Mouse (Mus musculus): ENCODE results near the gene Cnpy2. TPM values are rescaled to one million over a fixed set of nuclear protein-coding genes. Genes with fewer than 3 reads are reported as not detected.
"Not testable (repeated sequence)": the region's sequence is repeated elsewhere in the genome, so short reads cannot be mapped to it uniquely, and the experiment has no call there.

The Cnpy2 gene
- total RNA-seq, 2 experiments from 2014 or later = 81.0 to 86.0 TPM

DNA sequence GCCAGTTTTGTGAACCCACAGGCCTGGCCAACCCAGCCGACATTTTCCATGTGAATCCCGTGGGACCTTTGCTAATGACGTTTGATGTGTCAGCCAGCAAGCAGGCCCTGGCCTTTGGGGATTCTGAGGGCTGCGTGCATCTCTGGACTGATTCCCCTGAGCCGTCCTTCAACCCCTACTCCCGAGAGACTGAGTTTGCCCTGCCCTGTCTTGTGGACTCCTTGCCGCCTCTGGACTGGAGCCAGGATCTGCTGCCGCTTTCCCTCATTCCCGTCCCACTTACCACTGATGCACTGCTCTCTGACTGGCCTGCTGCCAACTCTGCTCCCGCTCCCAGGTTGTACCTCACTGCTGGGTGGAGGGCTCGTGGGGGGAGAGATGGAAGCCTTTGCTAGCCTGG is 12.1 kb upstream of the Cnpy2 start:
- intact Hi-C loops (cut with DNase I) = no loop called here
- peak; percentile 65 for DNase-seq

DNA sequence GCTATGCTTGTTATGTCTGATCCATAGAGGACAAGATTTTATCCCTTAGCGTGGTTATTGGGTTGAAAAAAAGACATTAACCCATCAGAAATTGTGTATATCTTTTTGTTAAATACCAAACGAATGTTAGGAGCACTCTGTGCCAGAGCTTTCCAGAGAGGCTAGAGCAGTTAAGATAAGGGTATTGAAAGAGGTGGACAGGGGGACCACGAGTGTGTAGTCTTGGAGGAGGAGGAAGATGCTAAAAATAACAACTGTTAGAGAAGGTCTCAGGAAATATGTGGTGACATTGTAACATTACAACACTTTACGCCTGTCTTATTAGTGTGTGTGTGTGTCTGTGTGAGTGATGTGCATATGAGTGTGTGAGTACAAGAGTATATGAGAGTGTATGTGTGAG is 11.4 kb upstream of the Cnpy2 start:
- DNase-seq = no peak
- intact Hi-C loops (cut with DNase I) = no loop called here

DNA sequence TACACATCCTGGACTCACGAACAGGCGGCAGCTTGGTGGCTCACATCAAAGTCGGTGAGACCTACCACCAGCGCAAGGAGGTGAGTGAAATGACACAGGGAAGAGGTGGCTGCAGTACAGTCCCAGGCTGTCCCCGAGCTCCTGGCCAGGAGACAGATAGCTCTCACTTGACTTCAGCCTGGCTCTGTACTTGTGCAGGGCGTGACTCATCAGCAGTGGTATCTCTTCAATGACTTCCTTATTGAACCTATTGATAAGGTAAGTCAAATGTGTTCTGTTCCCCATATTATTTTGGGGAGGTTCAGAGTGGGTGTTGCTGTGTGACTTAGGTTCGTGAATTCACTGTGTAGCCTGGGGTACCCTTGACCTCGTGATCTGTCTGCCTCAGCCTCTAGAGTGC is 6.7 kb upstream of the Cnpy2 start:
- DNase-seq = no peak
- intact Hi-C loops (cut with DNase I) = no loop called here

DNA sequence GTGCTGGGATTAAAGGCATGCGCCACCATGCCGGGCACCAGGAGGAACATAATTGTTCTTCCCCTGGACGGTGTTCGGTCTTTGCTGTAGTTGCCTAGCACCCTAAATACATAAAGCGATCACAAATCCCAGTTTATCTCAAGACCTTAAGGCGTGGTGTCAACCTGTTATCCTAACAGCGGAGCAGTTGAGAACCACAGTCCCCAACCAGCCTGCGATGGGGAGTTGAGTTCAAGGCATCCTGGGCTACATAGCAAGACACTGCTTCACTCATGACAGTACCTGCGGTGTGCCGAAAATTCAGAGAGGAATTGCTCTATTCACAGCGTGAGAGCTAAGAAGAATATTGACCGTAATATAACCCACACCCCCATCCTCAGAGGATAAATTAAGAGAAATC is 618 bp upstream of the Cnpy2 start:
- intact Hi-C loops (cut with DNase I) = no loop called here
- no peak for DNase-seq

DNA sequence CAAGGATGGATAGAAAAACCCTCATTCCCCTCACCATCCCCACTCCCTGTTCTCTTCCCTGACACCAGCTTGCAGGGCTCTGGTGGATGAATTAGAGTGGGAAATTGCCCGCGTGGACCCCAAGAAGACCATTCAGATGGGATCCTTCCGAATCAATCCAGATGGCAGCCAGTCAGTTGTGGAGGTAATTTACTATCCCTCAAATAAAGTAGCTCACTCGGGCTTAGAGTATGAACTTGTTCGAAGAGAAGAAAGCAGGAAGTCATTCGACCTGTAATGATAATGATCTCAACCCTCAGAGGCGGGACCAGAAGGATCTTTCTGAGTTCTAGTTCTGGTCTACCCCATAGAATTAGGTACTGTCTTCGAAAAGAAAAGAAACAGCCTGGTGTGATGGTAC is 1.3 kb downstream of the Cnpy2 start:
- intact Hi-C loops (cut with DNase I) = no loop called here
- DNase-seq = no peak

DNA sequence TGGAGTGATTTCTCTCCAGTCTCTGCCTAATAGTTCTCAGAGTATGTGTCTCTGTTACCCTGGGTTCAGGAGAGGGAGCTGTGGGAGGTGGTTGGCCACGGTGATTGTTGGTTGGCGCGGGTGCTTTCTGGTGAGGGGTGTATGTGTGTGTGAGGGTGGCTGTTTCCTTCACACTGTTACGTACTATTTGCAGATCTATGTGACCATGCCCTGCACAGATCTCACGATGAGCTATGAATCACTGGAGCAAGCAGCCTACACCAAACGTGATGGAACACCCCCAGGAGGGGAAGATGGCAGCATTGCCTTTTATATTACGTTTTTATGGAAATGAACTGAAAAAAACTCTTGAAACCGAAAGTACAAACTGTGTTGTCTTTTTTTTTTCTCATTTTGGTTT is 4.6 kb downstream of the Cnpy2 start:
- intact Hi-C loops (cut with DNase I) = no loop called here
- no peak for DNase-seq

DNA sequence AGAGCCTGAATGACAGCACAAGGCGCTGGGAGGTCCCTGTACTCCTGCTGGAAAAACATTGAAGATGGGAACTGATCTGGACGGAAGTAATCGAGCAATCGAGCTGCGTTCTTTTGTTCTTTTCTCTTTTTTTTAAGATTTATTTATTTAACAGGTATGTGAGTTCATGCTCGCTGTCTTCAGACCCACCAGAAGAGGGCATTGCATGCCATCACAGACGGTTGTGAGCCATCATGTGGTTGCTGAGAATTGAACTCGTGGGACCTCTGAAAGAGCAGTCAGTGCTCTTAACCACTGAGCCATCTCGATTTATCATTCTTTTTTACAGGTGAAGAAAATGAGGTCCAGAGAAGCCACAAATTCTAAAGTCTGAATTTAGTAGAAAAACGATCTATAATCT is 5.4 kb downstream of the Cnpy2 start:
- intact Hi-C loops (cut with DNase I) = no loop called here
- no peak for DNase-seq

DNA sequence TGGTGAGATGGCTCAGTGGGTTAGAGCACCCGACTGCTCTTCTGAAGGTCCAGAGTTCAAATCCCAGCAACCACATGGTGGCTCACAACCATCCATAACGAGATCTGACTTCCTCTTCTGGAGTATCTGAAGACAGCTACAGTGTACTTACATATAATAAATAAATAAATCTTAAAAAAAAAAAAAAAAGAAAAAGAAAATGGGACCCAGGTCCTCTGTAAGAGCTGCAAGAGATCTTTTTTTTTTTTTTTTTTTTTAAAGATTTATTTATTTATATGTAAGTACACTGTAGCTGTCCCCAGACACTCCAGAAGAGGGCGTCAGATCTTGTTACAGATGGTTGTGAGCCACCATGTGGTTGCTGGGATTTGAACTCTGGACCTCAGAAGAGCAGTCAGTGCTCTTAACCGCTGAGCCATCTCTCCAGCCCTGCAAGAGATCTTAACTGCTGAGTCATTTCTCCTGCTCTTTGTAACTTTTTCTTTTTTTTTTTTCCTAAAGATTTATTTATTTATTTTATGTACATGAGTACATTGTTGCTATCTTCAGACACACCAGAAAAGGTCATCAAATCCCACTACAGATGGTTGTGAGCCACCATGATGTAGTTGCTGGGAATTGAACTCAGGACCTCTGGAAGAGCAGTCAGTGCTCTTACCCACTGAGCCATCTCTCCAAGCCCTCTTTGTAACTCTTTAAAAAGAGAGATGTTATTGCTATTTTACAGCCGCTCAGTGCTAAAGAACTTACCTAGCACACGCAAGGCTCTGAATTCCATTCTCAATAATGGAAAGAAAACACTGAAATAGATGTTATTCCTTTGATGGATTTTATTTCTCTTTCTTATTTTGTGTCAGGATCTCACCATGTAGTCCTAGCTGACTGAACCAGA is 10.3 kb downstream of the Cnpy2 start:
- DNase-seq; intact Hi-C loops (cut with DNase I): not testable (repeated sequence)

DNA sequence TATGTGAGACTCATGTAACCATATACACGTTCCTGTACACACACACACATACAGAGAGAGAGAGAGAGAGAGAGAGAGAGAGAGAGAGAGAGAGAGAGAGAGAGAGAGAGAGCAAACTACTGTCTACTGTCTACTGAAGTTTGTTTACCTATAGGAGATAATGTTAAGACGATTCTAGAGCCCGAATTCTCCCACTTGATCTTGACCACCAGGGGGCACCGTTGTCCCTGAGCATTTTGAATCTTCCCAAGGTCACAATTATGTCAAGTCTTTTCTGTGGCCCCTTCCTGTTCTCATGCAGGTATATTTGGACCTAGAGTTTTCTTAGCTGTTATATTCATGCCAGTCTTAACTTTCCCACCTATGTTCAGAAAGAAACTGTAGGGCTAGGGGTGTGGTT is 13.3 kb downstream of the Cnpy2 start:
- intact Hi-C loops (cut with DNase I) = no loop called here
- peak; percentile 75 for DNase-seq

DNA sequence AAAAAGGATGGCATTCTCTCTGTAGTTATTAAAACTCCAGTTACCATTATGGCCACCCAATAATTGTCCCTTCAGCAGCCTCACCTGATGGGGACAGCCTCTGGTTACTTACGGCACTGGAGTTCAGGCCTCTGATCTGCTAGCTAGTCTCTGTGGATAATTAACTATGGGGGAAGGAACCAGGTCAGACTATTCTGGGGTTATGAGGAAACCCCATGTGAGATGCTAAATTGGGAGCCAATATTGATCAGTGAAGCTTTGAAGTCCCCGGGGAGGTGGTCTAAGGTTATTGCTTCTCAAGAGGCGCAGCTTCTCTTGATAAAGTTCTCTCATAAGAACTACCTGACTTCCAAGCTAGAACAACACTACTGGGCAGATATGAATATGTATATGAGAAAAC is 13.9 kb downstream of the Cnpy2 start:
- intact Hi-C loops (cut with DNase I) = no loop called here

DNA sequence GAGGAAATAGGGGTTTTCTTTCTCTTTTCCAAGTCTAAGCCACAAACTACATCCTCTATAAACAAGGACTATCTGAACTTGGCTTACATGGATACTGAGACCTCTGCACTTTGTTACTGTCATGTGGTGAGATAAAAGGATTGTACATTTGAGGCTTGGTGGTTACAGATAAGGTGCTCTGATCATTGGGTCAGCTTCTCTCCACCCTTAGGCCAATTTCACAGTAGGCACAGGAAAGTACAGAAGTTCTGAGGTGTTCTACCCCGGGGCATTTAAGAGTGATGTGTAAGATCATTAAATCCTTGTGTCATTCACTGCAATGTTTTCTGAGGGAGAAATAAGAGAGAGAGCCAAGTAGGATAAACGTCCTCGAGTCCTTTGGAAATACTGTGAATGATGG is 14.3 kb downstream of the Cnpy2 start:
- intact Hi-C loops (cut with DNase I) = no loop called here
- no peak for DNase-seq

More for the DNA sequence above, 13.9 kb downstream of the Cnpy2 start:
- no peak for DNase-seq

DNA sequence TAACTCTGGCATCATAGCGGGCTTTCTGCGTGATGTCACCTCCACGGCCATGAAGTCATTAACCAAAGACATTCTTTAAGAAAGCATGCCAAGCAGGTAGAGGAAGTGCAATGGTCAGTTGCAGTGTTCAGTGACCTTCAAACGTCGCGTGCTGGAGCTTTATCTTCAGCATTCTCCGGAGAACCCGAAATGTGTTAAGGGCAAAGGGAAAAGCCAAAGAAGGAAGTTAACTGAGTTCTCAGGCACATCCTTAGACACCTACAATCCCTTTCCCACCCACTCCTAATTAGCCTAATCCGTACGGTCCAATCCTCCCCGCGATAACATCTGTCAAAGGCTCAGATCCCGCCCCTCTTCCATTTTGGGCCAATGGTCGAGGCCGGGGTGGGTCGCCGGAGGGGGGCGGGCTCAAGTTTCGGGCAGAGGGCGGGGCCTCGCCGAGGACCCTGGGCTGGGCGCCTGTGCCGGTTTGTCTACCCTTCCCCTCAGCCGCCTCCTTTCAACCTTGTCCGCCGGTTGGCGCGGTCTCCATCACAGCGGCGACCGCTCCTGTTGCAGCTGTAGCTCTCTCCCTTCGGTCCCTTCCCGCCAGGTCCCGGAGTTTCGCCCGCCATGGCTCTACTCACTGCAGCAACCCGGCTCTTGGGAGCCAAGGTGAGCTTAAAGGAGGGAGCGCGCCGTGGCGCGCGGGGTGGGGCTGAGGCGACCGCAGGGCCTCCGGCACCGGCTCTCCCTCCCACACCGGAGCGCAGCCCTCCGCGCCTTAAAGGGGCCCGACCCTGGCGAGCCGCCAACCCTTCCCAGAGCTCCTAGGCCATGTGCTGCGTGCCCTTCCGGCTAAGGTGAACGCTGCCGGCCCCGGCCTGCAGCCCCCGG is 15.3 kb downstream of the Cnpy2 start, which contains the start of gene Cs:
Gene Cs, plus strand, starts transcription at position 429 of the 876 bp plus-strand sequence.
- intact Hi-C loops (cut with DNase I) = no loop called here
- DNase-seq = peak; percentile 99

DNA sequence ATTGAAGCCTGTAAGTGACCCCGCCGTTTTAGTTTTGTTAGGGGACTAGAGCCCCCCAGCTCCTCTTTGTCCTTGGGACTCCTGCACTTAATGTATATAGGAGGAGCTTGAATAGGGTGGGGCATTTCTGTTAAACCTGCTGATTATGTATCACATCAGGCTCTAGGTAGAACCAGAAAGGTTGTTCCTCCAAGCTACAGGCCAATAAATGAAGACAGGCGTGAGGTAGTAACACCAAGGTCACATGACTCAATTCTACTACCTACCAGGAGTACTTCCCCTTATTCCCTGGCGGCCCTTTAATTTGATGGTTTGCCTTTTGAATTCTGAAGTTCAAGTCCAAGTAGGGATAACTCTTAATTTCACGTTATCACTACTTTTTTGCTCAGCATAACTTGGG is 16.2 kb downstream of the Cnpy2 start:
- no peak for DNase-seq
- intact Hi-C loops (cut with DNase I) = no loop called here

DNA sequence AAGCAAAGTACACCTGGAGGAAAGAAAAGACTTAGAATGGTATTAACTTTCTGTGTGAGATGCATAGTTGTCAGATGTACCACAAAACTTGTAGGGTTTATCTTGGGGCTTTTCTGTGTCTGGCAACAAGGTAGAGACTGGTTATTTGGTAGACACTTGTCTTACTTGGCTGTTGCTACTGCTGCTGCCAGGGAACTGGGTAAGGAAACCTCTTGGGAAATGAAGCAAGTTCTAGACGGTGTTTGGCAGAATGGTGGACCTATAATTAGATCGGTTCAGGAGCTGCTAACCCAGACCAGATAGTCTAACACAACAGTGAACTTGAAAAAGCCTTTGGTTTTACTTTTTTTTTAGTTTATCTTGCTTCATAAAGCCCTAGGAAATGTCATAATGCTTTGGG is 16.7 kb downstream of the Cnpy2 start:
- intact Hi-C loops (cut with DNase I) = no loop called here
- DNase-seq = no peak

DNA sequence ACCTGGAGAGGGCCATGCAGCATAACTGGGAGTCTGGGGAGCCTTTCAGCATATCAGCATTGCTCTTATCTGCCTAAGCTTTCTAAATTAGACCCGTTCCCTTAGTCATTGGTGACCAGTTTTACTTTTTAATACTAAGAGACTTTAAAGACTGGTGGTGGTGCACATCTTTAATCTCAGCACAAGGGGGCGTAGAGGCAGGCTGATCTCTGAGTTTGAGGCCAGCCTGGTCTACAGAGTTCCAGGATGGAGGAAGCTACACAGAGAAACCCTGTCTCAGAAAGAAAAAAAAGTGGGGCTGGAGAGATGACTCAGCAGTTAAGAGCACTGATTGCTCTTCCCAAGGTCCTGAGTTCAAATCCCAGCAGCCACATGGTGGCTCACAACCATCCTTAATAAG is 18.0 kb downstream of the Cnpy2 start:
- intact Hi-C loops (cut with DNase I) = no loop called here
- DNase-seq = no peak

DNA sequence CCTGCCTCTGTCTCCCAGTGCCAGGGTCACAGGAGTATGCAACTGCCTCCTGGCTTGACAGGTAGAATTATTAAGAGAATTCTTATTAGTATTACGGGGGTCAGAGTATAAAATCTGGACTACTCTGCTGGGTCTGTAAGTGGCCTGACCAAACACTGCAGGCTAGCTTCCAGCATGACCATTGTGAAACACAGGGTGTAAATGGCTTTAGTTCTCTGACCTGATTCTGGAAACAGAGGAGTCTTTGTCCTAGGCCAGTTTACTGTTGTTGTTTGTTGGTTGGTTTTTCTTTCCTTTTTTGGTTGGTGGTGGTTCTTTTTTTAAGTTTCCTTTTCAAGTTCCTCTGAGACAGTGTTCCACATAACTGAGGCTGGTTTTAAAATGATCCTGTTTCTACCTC is 21.2 kb downstream of the Cnpy2 start:
- intact Hi-C loops (cut with DNase I) = no loop called here
- no peak for DNase-seq

DNA sequence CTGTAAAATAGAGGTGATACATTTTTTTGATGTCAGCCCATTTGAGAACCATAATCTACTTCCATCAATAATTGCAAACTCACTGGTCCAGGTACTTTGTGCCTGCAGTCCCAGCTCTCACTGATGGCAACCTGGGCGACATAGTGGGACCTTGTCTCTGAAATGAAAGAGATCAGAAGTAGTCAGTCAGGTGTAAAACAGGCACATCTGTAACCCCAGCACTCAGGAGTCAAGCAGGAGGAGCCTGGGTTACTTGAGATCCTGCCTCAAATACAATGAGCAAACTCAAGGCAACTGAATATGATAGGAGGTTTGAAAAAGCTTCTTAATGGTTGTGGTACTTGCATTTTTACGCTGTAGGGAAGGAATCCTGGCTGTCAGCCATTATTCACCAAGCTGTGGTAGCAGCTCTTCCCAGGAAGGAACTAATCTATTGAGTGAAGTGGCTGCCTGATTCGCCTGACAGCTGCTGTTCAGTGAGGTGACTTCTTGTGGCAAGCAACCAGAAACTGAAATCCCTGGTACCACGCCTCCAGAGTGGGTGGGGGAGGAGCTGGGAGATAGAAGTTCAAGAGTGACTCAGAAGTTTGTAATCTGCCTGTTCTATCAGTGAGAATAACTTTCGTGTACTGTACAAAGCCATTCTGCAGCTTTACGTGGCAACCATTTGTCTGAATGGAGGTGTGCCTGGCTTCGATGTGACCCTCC is 22.5 kb downstream of the Cnpy2 start:
- intact Hi-C loops (cut with DNase I) = no loop called here
- peak; percentile 57 for DNase-seq

DNA sequence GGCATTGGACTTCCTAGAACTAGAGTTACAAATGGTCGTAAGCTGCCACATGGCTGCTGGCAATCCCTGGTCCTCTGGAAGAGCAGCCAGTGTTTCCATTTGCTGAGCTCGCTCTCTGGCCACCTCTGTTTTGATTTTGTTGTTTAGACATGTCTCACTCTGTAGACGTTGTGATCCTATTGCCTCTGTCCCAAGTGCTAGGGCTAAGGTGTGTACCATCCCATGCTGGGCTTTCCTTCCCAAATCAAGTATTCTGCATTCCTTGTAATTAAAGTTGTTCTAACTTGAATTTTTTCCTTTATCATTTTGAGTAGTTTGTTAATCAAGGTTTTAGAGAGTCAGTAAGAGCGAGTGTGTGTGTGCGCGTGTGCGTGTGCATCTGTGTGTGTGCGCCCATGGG is 25.3 kb downstream of the Cnpy2 start:
- DNase-seq = no peak
- intact Hi-C loops (cut with DNase I) = no loop called here

DNA sequence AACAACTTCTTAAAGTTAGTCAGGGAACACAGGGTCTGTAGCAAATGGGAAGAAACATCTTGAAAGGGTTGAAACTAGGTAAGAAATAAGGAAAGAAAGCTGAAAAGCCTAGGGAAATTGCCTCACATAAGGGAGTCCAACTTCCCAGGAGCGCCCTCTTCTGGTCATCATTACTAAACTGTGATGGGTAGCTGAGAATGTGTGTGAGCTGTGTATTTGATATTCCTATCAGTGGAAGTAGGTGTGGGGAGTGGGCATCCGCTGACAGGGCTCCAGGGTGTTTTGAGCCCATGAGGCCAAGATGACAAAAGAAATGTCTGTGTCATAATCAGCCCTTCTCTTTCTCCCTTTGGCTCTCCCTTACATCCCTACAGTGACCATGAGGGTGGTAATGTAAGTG is 36.5 kb downstream of the Cnpy2 start:
- peak; percentile 49 for DNase-seq

DNA sequence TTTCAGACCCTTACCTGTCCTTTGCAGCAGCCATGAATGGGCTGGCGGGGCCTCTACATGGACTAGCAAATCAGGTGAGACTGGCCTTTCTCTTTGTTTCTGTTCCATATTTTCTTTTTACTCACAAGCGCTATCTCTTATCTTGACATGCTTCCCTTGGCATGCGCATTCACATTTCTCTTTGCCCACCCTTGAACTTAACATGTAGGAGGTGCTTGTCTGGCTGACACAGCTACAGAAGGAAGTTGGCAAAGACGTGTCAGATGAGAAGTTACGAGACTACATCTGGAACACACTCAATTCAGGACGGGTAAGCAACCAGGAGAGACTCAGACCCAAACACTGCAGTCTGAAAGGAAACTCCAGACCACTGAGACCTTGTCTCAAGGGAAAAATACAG is 37.0 kb downstream of the Cnpy2 start:
- intact Hi-C loops (cut with DNase I) = no loop called here
- no peak for DNase-seq

More for the DNA sequence above, 36.5 kb downstream of the Cnpy2 start:
- intact Hi-C loops (cut with DNase I) = no loop called here

DNA sequence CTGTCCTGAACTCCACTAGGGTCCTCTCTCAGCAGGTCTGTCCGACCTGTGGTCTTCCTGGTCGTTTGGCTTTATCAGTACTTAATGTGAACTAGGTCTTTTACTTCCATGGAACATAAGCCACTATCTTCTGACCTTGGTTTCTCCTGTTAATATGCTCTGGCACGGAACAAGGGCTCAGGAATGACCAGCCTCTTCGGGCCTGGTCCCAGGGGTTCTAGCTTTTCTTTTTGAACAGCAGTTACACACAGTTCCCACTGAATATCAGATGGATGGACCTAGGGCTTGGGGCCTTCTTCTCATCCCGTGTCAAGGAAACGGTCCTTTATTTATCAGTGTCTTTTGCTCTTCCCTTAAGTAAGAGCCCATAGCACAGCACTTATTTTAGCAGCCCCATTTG is 39.6 kb downstream of the Cnpy2 start:
- DNase-seq = no peak
- intact Hi-C loops (cut with DNase I) = loop anchor here (5.0 kb wide), 1 partner anchor 95 kb away; the partner anchor contains the start of gene Smarcc2
